Mouse (Mus musculus): ENCODE measurements around the gene Smim27. TPM values are rescaled to one million over a fixed set of nuclear protein-coding genes. Genes with fewer than 3 reads are reported as not detected.
"Not testable (repeated sequence)": the region's sequence is repeated elsewhere in the genome, so short reads cannot be mapped to it uniquely, and the experiment has no call there.

The Smim27 gene
- polyA plus RNA-seq, 1 experiment from 2014 or later: 37.1 TPM

GRCm38 (mm10) chr4:40268204-40268813 is 1.1 kb upstream of the Smim27 start:
- under 1% methylated on average over 41 of the region's 50 CpGs for WGBS
- H3K4me2 ChIP-seq: peak overlapping the region; percentile 85
- peaks cover 19% of the 10 kb centered on the region for H3K4me1 ChIP-seq
- peak overlapping the region; percentile 100 for H3K27ac ChIP-seq
- peak; percentile 86 for ATAC-seq (ENCODE audit: insufficient number of reproducible peaks, low FRiP score, low TSS enrichment, low read depth)
- peak overlapping the region; percentile 82 for H3K9ac ChIP-seq
- peaks cover 20% of the 10 kb centered on the region for H3K36me3 ChIP-seq
- no peaks in the 10 kb centered on the region for H3K9me3 ChIP-seq
- H3K4me3 ChIP-seq: peak overlapping the region; percentile 75
- H3K27me3 ChIP-seq: no peaks in the 10 kb centered on the region

GRCm38 (mm10) chr4:40268835-40269234 is 544 bp upstream of the Smim27 start:
- Histone ChIP-seq H3K27ac (peak overlapping the region; percentile 100), H3K4me3 (peak overlapping the region; percentile 75), H3K4me2 (peak overlapping the region; percentile 85), H3K27me3 (no peaks in the 10 kb centered on the region), H3K36me3 (peaks cover 20% of the 10 kb centered on the region), H3K4me1 (peaks cover 19% of the 10 kb centered on the region), H3K9me3 (no peaks in the 10 kb centered on the region), H3K9ac (peak overlapping the region; percentile 82)
- no peak for ATAC-seq (ENCODE audit: insufficient number of reproducible peaks, low FRiP score, low TSS enrichment, low read depth)
- WGBS: under 1% methylated on average over 16 of the region's 16 CpGs

DNA sequence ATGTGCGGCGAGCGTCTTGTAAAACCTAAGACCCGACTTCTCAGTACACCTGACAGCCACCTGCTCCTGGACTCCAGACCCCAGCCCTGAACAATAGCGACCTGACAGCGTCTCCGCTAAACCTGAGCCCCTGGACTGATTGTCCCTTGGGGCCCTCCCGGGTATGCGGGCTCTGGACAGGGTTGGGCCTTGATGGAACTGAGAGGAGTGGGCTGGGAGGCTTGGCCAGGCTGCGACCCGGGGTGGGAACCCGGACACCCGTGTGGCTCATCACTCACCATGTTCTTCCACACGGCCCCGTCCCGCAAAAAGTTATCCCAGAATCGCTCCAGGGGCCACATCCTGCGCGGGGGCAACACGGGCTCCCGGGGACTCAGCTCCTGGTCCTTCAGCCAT is 9.5 kb downstream of the Smim27 start:
- Histone ChIP-seq H3K4me1 (peaks cover 12% of the 10 kb centered on the region), H3K9ac (peak overlapping the region; percentile 93), H3K9me3 (no peaks in the 10 kb centered on the region), H3K36me3 (peaks cover 22% of the 10 kb centered on the region), H3K27ac (peak overlapping the region; percentile 83), H3K4me3 (peak overlapping the region; percentile 96), H3K4me2 (peak overlapping the region; percentile 80), H3K27me3 (no peaks in the 10 kb centered on the region)
- under 1% methylated on average over 21 of the region's 21 CpGs for WGBS
- ATAC-seq (ENCODE audit: insufficient number of reproducible peaks, low FRiP score, low TSS enrichment, low read depth): peak; percentile 45; the same call in 1 of the 2 replicates

DNA sequence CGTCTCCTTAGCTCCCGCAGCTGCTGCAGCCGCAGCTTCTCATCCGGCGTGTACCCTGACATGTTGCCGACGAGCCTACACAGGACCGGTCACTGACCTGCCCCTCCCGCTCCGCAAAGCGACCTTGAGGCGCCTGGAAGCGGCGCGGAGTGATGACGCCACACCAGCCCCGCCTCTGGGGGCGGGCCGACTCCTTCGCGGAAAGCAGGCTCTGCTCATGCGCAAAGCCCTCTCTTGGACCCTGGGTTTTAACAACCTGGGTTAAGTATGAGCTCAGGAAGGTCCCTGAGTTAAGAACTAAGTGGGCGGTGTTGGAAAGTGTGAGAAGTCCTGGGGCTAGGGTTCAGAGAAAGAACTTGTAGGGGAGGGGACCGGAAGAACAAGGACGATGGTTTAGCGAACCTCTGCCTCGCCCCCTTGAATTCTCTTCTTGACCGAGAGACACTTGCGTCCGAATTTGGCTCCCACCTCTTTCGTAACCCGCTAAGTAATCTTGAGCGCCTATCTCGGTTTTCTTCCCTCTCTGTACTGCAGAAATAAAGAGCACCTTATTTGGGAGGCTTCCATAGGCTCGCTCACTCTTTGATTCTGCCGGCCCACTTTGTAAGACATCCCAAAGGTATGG is 10.0 kb downstream of the Smim27 start, which contains the start of gene Ndufb6:
Gene Ndufb6 (minus strand): TSS at position 146 of the 625 bp plus-strand sequence.
- no peaks in the 10 kb centered on the region for H3K9me3 ChIP-seq
- no peaks in the 10 kb centered on the region for H3K27me3 ChIP-seq
- peaks cover 12% of the 10 kb centered on the region for H3K4me1 ChIP-seq
- peak within 1 kb of the TSS; percentile 96 for H3K4me3 ChIP-seq
- under 1% methylated on average over 36 of the region's 36 CpGs for WGBS
- peak within 1 kb of the TSS; percentile 80 for H3K4me2 ChIP-seq
- peak within 1 kb of the TSS; percentile 83 for H3K27ac ChIP-seq
- peak within 1 kb of the TSS; percentile 93 for H3K9ac ChIP-seq
- H3K36me3 ChIP-seq: peaks cover 21% of the 10 kb centered on the region
- peak; percentile 92 for ATAC-seq (ENCODE audit: insufficient number of reproducible peaks, low FRiP score, low TSS enrichment, low read depth)

DNA sequence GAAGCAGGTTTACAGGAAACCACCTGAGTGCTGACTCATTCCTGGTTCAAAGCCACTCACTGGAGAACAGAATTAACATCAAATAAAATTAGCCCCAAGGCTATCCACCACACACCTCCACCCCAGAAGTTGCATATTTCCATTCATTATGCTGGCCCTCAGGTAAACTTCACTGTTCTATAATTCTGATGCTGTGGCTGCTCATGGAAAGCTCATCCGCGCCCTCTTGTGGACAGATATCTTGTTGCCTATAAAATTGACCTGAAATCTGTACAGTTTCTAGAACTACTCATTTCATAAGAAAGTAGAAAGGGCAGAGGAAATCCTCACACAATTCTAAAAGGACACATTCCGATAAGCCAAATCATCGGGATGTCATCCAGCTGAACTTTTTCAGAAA is 16.2 kb downstream of the Smim27 start:
- no peaks in the 10 kb centered on the region for H3K36me3 ChIP-seq
- H3K27me3 ChIP-seq: no peaks in the 10 kb centered on the region
- H3K9ac ChIP-seq: no peak overlapping the region
- no peak overlapping the region for H3K4me2 ChIP-seq
- no peak overlapping the region for H3K4me3 ChIP-seq
- no peaks in the 10 kb centered on the region for H3K9me3 ChIP-seq
- H3K27ac ChIP-seq: no peak overlapping the region
- no peak for ATAC-seq (ENCODE audit: insufficient number of reproducible peaks, low FRiP score, low TSS enrichment, low read depth)
- no peaks in the 10 kb centered on the region for H3K4me1 ChIP-seq
- 19% methylated on average over 4 of the region's 4 CpGs for WGBS

DNA sequence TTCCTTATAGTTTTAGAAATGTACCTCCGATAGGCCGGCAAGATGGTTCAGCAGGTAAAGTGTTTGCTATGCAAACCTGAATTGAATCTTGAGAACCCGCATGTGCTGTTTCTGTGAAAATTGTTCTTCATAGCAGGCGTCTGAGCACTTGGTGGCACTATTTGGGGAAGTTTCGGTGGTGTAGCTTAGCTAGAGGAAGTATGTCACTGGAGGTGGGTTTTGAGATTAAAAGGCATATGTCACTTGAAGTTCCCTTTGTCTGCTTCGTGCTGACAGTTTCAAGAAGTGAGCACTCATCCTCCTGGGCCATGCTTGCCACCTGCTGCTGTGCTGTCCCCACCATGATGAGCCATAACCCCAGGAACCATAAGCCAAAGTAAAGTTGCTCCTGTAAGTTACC is 18.0 kb downstream of the Smim27 start:
- Histone ChIP-seq H3K36me3 (no peaks in the 10 kb centered on the region), H3K4me3 (no peak overlapping the region), H3K27ac (no peak overlapping the region), H3K27me3 (no peaks in the 10 kb centered on the region), H3K4me2 (no peak overlapping the region), H3K9me3 (no peaks in the 10 kb centered on the region), H3K4me1 (no peaks in the 10 kb centered on the region), H3K9ac (no peak overlapping the region)
- 72% methylated on average over 6 of the region's 6 CpGs for WGBS
- no peak for ATAC-seq (ENCODE audit: insufficient number of reproducible peaks, low FRiP score, low TSS enrichment, low read depth)

DNA sequence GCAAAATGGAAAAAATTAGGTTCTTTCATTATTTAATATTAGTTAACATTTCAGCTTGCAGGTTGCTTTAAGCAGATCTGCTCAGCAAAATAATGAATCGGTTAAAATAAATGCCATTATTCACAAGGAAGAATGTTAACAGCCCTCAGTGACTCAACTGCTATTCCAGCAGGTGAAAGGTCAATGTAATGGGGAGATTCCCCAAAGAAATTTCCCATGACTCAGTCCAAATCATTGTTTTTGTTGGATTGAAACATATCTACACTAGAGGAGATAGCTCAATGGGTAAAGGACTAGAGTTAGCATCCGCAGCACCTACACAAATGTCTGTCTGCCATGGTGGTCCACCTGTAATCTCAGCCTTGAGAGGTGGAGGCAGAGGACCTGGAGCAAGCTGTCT is 19.7 kb downstream of the Smim27 start:
- Histone ChIP-seq H3K4me1 (no peaks in the 10 kb centered on the region), H3K27me3 (no peaks in the 10 kb centered on the region), H3K36me3 (no peaks in the 10 kb centered on the region), H3K9me3 (peaks cover 2% of the 10 kb centered on the region; the same call in 1 of the 2 replicates), H3K27ac (no peak overlapping the region), H3K4me3 (no peak overlapping the region), H3K9ac (no peak overlapping the region), H3K4me2 (no peak overlapping the region)
- WGBS: 83% methylated on average over 2 of the region's 2 CpGs
- ATAC-seq (ENCODE audit: insufficient number of reproducible peaks, low FRiP score, low TSS enrichment, low read depth): no peak

DNA sequence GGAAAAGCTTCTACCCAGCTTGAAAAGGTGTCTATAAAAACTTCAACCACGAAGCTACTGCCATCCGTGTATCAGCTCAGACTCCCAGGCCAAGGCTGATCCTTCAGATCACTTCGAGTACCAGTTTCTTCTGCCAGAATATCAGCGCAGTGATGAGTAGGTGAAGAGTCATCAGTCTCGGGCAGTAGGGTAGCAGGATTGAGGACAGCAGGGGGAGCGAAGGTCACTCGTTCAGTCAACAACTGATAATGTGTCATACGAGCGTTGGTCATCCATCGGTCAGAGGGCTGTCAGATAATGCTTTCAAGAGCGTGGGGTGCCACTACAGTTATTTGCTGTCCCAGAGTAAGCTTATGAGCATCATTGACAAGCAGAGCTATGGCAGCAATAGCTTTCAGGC is 22.1 kb downstream of the Smim27 start:
- H3K9ac ChIP-seq; H3K4me1 ChIP-seq; H3K4me3 ChIP-seq; ATAC-seq (ENCODE audit: insufficient number of reproducible peaks, low FRiP score, low TSS enrichment, low read depth); H3K27ac ChIP-seq; H3K27me3 ChIP-seq; H3K9me3 ChIP-seq; H3K4me2 ChIP-seq; H3K36me3 ChIP-seq: not testable (repeated sequence)
- 95% methylated on average over 11 of the region's 11 CpGs for WGBS

DNA sequence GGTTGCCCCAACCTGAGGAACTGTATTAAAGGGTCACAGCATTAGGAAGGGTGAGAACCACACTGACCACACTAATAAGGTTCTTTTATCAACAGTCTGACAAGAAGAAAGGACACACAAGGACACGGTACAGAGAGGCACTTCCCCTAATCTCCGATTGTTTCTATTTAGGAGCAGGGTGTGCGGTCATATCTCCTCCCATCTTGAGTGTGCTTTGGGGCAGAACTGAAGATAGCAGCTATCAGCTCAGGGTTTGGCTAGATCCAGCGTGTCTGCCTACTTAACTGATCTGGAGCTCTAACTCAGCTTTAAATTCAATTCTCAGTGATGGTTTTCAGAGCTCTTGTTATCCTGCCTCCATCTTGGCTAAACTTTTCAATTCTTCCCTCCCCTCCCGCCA is 29.8 kb downstream of the Smim27 start:
- Histone ChIP-seq H3K36me3 (no peaks in the 10 kb centered on the region), H3K27ac (no peak overlapping the region), H3K27me3 (0 out of 2 replicates have a peak, but pooled peaks cover 5% of the 10 kb centered on the region), H3K4me2 (no peak overlapping the region), H3K9me3 (peaks cover 1% of the 10 kb centered on the region; the same call in 1 of the 2 replicates), H3K4me1 (no peaks in the 10 kb centered on the region), H3K4me3 (no peak overlapping the region), H3K9ac (no peak overlapping the region)
- ATAC-seq (ENCODE audit: insufficient number of reproducible peaks, low FRiP score, low TSS enrichment, low read depth): no peak
- 79% methylated on average over 5 of the region's 5 CpGs for WGBS

DNA sequence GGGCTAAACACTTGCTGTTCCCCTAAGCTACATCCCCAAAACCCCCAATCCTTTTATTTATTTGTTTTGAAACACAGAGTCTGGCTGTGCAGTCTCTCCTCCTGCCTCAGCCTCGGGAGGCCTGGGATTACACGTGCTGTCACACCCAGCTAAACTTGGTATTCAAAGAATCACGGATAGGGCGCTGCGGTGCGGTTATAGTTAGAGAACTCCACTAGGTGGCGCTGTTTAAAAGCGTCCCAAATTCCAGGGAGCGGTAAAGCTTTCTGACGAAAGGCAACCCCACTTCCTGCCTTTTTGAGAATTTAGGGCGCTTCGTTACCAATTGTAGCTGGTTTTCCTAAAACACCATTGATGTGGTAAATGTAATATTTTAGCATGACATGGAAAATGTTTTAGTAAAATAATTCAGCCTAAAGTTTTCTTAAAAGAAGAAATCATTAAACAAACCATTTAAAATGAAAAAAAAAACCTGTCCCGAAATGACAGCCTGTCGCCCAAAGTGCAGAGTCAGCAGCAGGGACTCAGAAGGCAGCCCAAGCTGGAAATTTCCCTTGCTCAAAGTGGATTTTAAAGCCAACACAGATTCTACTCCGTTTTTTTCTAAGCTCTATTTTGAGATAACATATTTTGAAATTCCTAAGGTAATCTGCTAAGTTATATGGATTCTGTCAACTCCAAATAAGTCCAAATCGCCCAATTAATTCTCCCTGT is 31.9 kb downstream of the Smim27 start:
- 9% methylated on average over 16 of the region's 16 CpGs for WGBS
- Histone ChIP-seq H3K4me1 (no peaks in the 10 kb centered on the region), H3K27me3 (0 out of 2 replicates have a peak, but pooled peaks cover 5% of the 10 kb centered on the region), H3K4me3 (peak overlapping the region; percentile 1; the same call in 1 of the 2 replicates), H3K27ac (no peak overlapping the region), H3K36me3 (no peaks in the 10 kb centered on the region), H3K9ac (no peak overlapping the region), H3K9me3 (no peaks in the 10 kb centered on the region), H3K4me2 (peak overlapping the region; percentile 8; the same call in 1 of the 2 replicates)
- no peak for ATAC-seq (ENCODE audit: insufficient number of reproducible peaks, low FRiP score, low TSS enrichment, low read depth)

- Histone ChIP-seq H3K4me1 (no peaks in the 10 kb centered on the region), H3K36me3 (no peaks in the 10 kb centered on the region), H3K4me3 (no peak overlapping the region), H3K9ac (no peak overlapping the region), H3K27ac (no peak overlapping the region), H3K27me3 (0 out of 2 replicates have a peak, but pooled peaks cover 5% of the 10 kb centered on the region), H3K9me3 (no peaks in the 10 kb centered on the region), H3K4me2 (no peak overlapping the region)
- 73% methylated on average over 10 of the region's 10 CpGs for WGBS
- no peak for ATAC-seq (ENCODE audit: insufficient number of reproducible peaks, low FRiP score, low TSS enrichment, low read depth)
These were observed 33.2 kb downstream of the Smim27 start for GRCm38 (mm10) chr4:40302445-40303125.
